Mouse (Mus musculus): ENCODE data around the gene Gm17677.

Gene Gm17677

DNA sequence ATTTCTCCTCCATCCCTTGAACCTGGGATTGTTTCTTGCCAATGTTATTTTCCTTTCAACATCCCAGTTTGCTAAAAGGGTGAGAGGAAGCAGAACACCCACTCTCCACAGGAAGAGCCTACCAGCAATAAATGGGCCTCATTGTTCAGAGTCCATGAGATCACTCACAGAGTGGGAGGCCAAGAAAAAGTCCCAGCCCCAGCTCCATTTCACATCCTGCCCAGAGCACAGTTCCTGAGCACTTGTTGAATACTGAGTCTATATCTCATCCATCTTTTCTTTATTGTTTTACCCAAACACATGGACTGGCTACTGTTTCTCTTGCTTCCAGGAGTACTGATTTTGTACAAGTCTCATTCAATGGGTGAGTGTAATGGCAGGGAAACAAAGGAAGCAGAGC is at the start of gene Gm17677:
Gm17677 (plus strand) TSS at position 301 of the 400 bp plus-strand sequence.
- DNase-seq (ENCODE audit: low spot score in 2 of 2): no peak

DNA sequence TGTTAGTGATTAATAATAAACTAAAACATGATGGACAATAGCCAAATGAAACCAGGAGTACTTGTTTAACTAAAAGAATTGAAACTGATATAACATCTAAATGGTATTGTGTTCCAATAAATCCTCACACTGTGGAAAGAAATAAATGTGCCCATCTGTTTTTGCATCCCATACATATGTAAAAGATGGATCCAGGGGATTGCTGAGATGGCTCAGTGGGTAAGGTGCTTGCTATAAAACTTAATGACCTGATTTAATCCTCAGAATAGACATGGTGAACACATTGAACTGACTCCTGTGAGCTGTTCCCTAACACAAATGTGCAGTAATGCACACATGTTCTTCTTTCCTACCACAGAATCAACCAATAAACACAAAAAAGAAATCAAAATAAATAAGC is 48.9 kb upstream of the Gm17677 start:
- no peak for DNase-seq (ENCODE audit: low spot score in 2 of 2)

DNA sequence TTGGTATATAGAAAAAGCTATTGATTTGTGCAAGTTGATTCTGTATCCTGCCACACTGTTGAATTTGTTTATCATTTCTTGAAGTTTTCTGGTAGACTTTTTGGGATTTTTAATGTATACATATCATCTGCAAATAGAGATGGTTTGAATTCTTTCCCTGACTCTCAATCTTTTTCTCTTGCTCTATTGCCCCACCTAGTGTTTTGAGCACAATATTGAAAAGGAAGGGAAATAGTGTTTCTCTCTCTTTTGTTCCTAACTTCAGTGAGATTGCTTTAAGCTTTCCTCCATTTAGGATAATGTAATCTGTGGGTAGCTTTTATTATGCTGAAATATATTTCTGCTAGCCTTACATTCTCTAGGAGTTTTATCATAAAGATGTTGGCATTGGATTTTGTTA is 33.6 kb upstream of the Gm17677 start:
- no peak for DNase-seq (ENCODE audit: low spot score in 2 of 2)

DNA sequence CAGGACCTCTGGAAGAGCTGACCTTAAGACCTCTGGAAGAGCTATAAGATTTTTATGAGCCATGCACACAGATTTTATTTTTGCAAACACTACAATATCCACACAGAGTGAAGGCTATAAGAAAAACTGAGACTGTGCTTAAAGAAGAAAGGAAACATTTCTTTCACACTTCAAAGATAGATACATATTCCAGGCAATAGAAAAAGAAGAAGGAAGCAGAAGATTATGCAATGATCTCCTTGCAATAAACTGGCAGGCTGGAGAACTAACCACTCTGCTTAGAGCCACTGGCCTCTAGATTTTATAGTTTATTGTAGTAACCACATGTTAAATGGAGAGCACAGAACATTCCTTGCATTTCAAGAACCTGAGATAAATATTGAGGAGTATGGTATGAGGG is 16.0 kb downstream of the Gm17677 start:
- DNase-seq (ENCODE audit: low spot score in 2 of 2): no peak

DNA sequence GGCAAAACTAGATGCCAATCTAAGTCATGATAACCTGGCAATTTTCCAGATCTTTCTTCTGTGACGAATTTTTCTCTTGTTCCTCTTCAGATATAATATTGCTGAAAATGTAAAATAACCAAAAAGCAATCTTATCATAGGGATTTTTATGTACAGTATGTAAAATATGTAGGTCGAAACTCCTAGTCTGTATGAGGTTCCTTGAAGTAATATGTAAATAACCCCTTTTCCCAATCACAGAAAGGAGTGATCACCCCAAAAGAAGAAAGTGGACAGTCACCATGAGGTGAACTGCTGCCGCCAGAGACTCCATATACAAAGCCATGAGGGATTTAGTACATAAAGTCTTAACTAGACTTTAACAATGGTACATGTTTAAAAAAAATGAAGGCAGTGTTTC is 37.2 kb downstream of the Gm17677 start, which contains the start of gene Gm17727:
Gm17727 (minus strand) TSS at position 101 of the 400 bp plus-strand sequence.
- no peak for DNase-seq (ENCODE audit: low spot score in 2 of 2)

DNA sequence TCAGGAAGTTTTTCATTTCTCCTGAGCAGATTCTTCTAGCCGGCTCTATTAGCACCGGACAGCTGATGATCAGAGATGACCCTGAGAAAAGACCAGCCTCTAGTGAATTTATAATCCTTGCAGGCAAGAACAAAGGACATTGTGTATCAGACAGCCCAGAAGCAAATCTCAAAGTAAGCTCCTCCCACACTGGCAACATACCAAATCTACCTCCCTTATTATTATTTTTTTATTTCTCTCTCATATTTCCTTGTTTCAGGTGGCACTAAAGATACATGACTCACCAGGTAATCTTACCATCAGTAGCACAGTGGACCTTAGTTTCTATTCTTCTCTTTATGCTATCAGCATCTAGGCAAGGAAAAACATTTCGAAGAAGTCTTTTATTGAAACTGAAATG is 49.2 kb downstream of the Gm17677 start, which contains the start of the genes Gm27235 and D730048I06Rik:
Gm27235 (minus strand) TSS at position 101 of the 400 bp plus-strand sequence.
D730048I06Rik (minus strand) TSS at position 112 of the 400 bp plus-strand sequence.
- no peak for DNase-seq (ENCODE audit: low spot score in 2 of 2)

Measured in spleen, postnatal 36 days (tissue).